Mouse (Mus musculus) adrenal gland, postnatal 10 days (tissue): Measurements from ENCODE around the gene Irs2. TPM values are rescaled to one million over a fixed set of nuclear protein-coding genes. Genes with fewer than 3 reads are reported as not detected.

Experiments used
- DNase-seq: peaks from one replicate; pipeline ENCODE4 v3.0.0; 2021; ENCODE audit warnings: mixed read lengths
- total RNA-seq, 2 experiments: library from RNA; stranded (reverse); gene quantifications; 2 replicates each; pipeline ENCODE4 v1.2.3; 2021

Irs2 gene
- total RNA-seq, 2 experiments from 2014 or later, result 33.4 to 80.8 TPM

GRCm38 (mm10) chr8:10952706-10953105 lies 55.6 kb downstream of the Irs2 start:
- DNase-seq, result no peak

- no peak for DNase-seq
Observed at GRCm38 (mm10) chr8:10952235-10952634, 56.0 kb downstream of the Irs2 start.

GRCm38 (mm10) chr8:10951567-10951966 lies 56.7 kb downstream of the Irs2 start:
- no peak for DNase-seq

GRCm38 (mm10) chr8:10945939-10946740 lies 62.1 kb downstream of the Irs2 start:
- peak; percentile 95 for DNase-seq

- no peak for DNase-seq
Observed at GRCm38 (mm10) chr8:10945490-10945889, 62.8 kb downstream of the Irs2 start.

GRCm38 (mm10) chr8:10943314-10944060 lies 64.8 kb downstream of the Irs2 start:
- DNase-seq, result no peak

- DNase-seq, result peak; percentile 46
Observed at GRCm38 (mm10) chr8:10939883-10940282, 68.4 kb downstream of the Irs2 start.

- no peak for DNase-seq
Observed at GRCm38 (mm10) chr8:10939210-10939782, 69.0 kb downstream of the Irs2 start.

- no peak for DNase-seq
Observed at GRCm38 (mm10) chr8:10938284-10938683, 70.0 kb downstream of the Irs2 start.

- no peak for DNase-seq
Observed at GRCm38 (mm10) chr8:10936646-10937045, 71.6 kb downstream of the Irs2 start.

GRCm38 (mm10) chr8:10935231-10935630 lies 73.0 kb downstream of the Irs2 start:
- DNase-seq, result peak; percentile 57
